Mouse (Mus musculus) adrenal gland, postnatal 36 days (tissue): ENCODE measurements around the gene Cc2d1a. TPM values are rescaled to one million over a fixed set of nuclear protein-coding genes. Genes with fewer than 3 reads are reported as not detected.

Experiments used
- DNase-seq, 2 experiments: peaks; one replicate each; pipeline ENCODE4 v3.0.0; 2021; ENCODE audit warnings: mixed read lengths in 1 of 2
- total RNA-seq, 2 experiments: library from RNA; stranded (reverse); gene quantifications; 2 replicates each; pipeline ENCODE4 v1.2.3; 2021

Gene Cc2d1a
- total RNA-seq, 2 experiments from 2014 or later, result 22.6 to 33.9 TPM

GRCm38 (mm10) chr8:84177405-84177804, 29.7 kb upstream of the Cc2d1a start:
- no peak for DNase-seq

- no peak for DNase-seq
Observed at GRCm38 (mm10) chr8:84176560-84176959, 28.8 kb upstream of the Cc2d1a start.

GRCm38 (mm10) chr8:84173861-84174260, 26.1 kb upstream of the Cc2d1a start:
- DNase-seq, result no peak

GRCm38 (mm10) chr8:84170096-84170495, 22.4 kb upstream of the Cc2d1a start:
- DNase-seq, result peak; percentile 48

GRCm38 (mm10) chr8:84167696-84168095, 20.0 kb upstream of the Cc2d1a start:
- DNase-seq, result no peak

GRCm38 (mm10) chr8:84157620-84158019, 9.9 kb upstream of the Cc2d1a start:
- no peak for DNase-seq

- DNase-seq, result no peak
Observed at GRCm38 (mm10) chr8:84149181-84149580, 1.4 kb upstream of the Cc2d1a start.

GRCm38 (mm10) chr8:84148531-84148850, 755 bp upstream of the Cc2d1a start:
- no peak for DNase-seq

- peak in 1 of 2 experiments; percentile 50 for DNase-seq
Observed at GRCm38 (mm10) chr8:84147324-84147766, 391 bp downstream of the Cc2d1a start.

- DNase-seq, result peak in 1 of 2 experiments; percentile 40
Observed at GRCm38 (mm10) chr8:84144636-84145245, 3.0 kb downstream of the Cc2d1a start.

- DNase-seq, result no peak
Observed at GRCm38 (mm10) chr8:84140838-84141237, 6.9 kb downstream of the Cc2d1a start.

- DNase-seq, result no peak
Observed at GRCm38 (mm10) chr8:84137848-84138247, 9.9 kb downstream of the Cc2d1a start.

GRCm38 (mm10) chr8:84132225-84132624, 15.5 kb downstream of the Cc2d1a start:
- no peak for DNase-seq

- DNase-seq, result peak in 1 of 2 experiments; percentile 37
Observed at GRCm38 (mm10) chr8:84130806-84131205, 16.9 kb downstream of the Cc2d1a start.

- DNase-seq, result no peak
Observed at GRCm38 (mm10) chr8:84128277-84128676, 19.5 kb downstream of the Cc2d1a start.

GRCm38 (mm10) chr8:84127202-84127901, 20.4 kb downstream of the Cc2d1a start:
- no peak for DNase-seq

GRCm38 (mm10) chr8:84126742-84127141, 21.0 kb downstream of the Cc2d1a start:
- no peak for DNase-seq

GRCm38 (mm10) chr8:84125656-84126055, 22.1 kb downstream of the Cc2d1a start, which contains the start of gene Podnl1:
Gene Podnl1, plus strand, starts transcription at chr8:84125989.
- peak; percentile 51 to 55 for DNase-seq

GRCm38 (mm10) chr8:84122151-84122550, 25.6 kb downstream of the Cc2d1a start:
- DNase-seq, result no peak

GRCm38 (mm10) chr8:84115646-84116045, 32.1 kb downstream of the Cc2d1a start:
- DNase-seq, result no peak

GRCm38 (mm10) chr8:84106216-84107040, 41.3 kb downstream of the Cc2d1a start:
- DNase-seq, result no peak

GRCm38 (mm10) chr8:84105676-84106075, 42.1 kb downstream of the Cc2d1a start:
- DNase-seq, result no peak
